Mouse (Mus musculus): ENCODE measurements around the gene Lysmd1.

The Lysmd1 gene

DNA sequence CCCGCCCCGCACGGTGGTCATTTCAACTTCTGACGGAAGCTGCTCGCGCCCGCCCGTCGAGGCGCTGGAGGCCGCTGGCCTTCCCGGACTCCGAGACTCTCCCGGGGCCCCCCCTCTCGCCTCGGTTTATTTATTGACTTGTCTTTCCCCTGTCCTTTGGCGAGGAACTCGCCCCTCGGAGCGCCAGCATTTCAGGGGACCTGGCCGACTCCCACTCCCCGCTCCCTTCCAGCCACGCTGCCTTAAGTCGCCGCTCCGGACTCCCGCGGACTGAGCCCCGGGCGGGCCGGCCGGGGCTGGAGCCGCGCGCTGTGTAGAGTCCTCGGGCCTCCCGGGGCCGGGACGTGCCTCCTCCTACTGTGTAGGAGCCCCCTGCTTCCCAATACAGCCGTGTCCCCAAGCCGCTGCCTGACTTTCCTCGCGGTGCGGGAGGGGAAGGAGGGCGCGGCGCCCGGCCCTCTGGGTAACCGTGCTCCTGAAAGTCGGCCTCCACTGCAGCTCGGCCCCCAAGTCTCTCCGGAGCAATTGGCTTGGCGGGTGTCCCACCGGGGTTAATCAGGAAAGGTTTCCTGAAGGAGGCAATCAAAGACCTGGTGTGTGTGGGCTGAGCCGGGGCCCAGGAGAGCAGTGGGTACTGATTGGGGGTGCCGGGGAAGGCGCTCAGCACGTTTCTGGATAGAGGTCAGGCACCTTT, 39.5 kb downstream of the Lysmd1 start:
- peak; percentile 24 to 32 for DNase-seq (ENCODE audit: low spot score in 2 of 2)

DNA sequence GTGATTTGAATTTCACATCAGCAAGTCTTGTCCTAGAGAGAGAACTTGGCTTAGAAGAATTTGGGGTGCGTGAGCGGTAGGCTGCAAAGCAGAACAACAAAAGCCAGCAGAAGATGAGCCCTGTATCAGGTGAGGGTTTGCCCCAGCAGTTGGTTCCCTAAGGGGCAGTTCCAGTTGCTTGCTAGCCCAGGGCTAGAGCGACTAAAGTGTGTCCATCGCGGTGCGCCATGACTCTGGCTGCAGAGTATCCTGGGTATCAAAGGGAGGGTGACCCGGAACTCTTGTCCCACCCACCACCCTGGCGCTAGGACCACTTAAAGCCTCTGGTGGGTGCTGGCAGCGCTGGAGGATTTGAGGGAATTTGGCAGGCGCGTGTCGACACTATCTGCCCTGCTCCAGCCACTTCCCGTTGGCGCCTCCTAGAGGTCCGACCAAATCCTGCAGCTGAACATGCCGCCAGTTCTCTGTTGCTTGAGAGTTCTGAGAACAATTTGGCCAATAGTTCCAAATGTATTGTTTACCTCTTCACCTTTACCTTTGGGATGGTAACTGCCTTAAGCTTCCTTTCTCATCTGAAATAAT, 40.2 kb downstream of the Lysmd1 start:
- peak; percentile 84 to 91 for DNase-seq (ENCODE audit: low spot score in 2 of 2)

- no peak for DNase-seq (ENCODE audit: low spot score in 2 of 2)
These were observed 42.6 kb downstream of the Lysmd1 start for GRCm38 (mm10) chr3:95176500-95176899.

GRCm38 (mm10) chr3:95177583-95177982, 43.7 kb downstream of the Lysmd1 start:
- DNase-seq (ENCODE audit: low spot score in 2 of 2): no peak

GRCm38 (mm10) chr3:95178948-95179347, 45.1 kb downstream of the Lysmd1 start:
- DNase-seq (ENCODE audit: low spot score in 2 of 2): no peak

GRCm38 (mm10) chr3:95179890-95180289, 46.0 kb downstream of the Lysmd1 start:
- no peak for DNase-seq (ENCODE audit: low spot score in 2 of 2)

DNA sequence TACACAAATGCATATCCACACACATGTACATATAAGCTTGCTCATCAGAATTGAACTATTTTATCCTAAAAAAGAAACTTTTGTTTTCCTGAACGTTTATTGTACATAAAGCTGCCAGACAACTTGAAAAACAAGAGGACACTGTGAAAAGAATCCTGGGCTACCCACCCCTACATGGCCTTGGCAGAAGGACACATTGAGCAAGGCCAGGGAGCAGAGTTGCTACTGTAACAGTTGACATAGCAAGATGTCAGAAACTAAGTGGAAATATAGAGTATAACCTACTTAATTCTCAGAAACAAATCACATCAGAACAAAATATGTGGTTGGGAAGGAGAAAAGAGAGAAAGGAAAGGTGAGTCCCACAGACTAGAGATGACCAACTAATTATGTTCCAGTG, 48.0 kb downstream of the Lysmd1 start:
- DNase-seq (ENCODE audit: low spot score in 2 of 2): no peak

DNA sequence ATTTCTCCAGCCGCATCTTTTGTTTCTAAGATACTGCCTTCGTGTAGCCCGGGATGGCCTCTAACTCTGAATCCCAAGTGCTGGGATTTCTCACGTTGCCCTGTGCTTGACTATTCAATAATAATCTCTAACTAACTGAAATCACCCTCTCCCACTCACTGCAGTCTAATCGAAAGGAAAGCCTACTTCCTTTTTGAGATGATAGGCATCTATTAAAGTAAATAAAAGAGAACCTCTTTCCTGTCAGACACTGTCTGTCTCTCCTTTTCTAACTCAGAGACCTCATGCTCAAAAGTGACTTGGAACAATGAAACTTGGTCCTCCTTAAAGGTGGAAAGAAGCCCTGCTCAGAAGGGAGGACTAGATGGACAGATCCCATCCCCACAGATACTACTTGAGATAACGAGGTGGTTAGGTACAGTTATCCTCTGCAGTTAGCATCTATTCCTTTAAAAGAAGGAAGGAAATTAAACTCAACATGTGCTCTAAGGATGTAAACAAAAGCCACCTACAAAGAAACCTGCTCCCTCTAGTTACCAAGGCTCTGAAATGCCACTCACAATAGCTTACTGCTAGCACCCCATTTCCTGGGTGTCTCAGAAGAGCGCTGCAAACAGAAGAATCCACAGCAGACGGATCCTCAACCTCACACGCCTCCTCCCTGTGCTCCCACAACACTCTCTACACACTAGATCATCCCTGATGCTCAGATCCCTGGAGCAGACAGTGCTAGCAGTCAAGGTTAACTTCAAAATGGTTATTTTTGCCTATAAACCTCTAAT, 51.1 kb downstream of the Lysmd1 start:
- DNase-seq (ENCODE audit: low spot score in 2 of 2): no peak

GRCm38 (mm10) chr3:95186100-95186499, 52.2 kb downstream of the Lysmd1 start:
- DNase-seq (ENCODE audit: low spot score in 2 of 2): no peak

GRCm38 (mm10) chr3:95186888-95187287, 53.0 kb downstream of the Lysmd1 start:
- DNase-seq (ENCODE audit: low spot score in 2 of 2): no peak

All from spleen, postnatal 10 days (tissue).